Mouse (Mus musculus): ENCODE results near the gene Prl3c1. TPM values are rescaled to one million over a fixed set of nuclear protein-coding genes. Genes with fewer than 3 reads are reported as not detected.

Gene Prl3c1
- polyA plus RNA-seq (2012; rRNA removed), result not detected in 2 replicates

GRCm38 (mm10) chr13:27196359-27196758, at the start of gene Prl3c1:
TSS of gene Prl3c1 (plus strand) at chr13:27196659.

GRCm38 (mm10) chr13:27156490-27156889, 40.0 kb upstream of the Prl3c1 start, which contains the start of gene Prl3d3:
TSS of gene Prl3d3 (plus strand) at chr13:27156790.

GRCm38 (mm10) chr13:27241547-27241946, 45.1 kb downstream of the Prl3c1 start, which contains the start of gene Prl3b1:
TSS of gene Prl3b1 (plus strand) at chr13:27241847.

Other genes with a start within 250 kb of the Prl3c1 start
- not detected in 2 replicates for gene Prl, start 139.1 kb upstream of the Prl3c1 start, polyA plus RNA-seq (2012; rRNA removed)
- not detected in 2 replicates for gene Prl3d1, start 102.5 kb upstream of the Prl3c1 start, polyA plus RNA-seq (2012; rRNA removed)
- not detected in 2 replicates for gene Prl3d2, start 75.0 kb upstream of the Prl3c1 start, polyA plus RNA-seq (2012; rRNA removed)
- gene Prl3d3, start 39.9 kb upstream of the Prl3c1 start, polyA plus RNA-seq (2012; rRNA removed), result not detected in 2 replicates
- gene Prl3b1, start 45.2 kb downstream of the Prl3c1 start, polyA plus RNA-seq (2012; rRNA removed), result not detected in 2 replicates
- not detected in 2 replicates for gene Prl3a1, start 62.8 kb downstream of the Prl3c1 start, polyA plus RNA-seq (2012; rRNA removed)
- gene Prl6a1, start 116.0 kb downstream of the Prl3c1 start, polyA plus RNA-seq (2012; rRNA removed), result not detected in 2 replicates
- gene Prl8a2, start 149.0 kb downstream of the Prl3c1 start, polyA plus RNA-seq (2012; rRNA removed), result not detected in 2 replicates
- gene Prl2b1, start 194.2 kb downstream of the Prl3c1 start, polyA plus RNA-seq (2012; rRNA removed), result not detected in 2 replicates
- not detected in 2 replicates for gene Prl8a6, start 242.0 kb downstream of the Prl3c1 start, polyA plus RNA-seq (2012; rRNA removed)

Data from central nervous system, embryonic 18 days (tissue).